Mouse (Mus musculus): ENCODE measurements around the gene Lrwd1. TPM values are rescaled to one million over a fixed set of nuclear protein-coding genes. Genes with fewer than 3 reads are reported as not detected.

Gene Lrwd1
- total RNA-seq, 2 experiments from 2014 or later = 14.8 to 15.2 TPM

DNA sequence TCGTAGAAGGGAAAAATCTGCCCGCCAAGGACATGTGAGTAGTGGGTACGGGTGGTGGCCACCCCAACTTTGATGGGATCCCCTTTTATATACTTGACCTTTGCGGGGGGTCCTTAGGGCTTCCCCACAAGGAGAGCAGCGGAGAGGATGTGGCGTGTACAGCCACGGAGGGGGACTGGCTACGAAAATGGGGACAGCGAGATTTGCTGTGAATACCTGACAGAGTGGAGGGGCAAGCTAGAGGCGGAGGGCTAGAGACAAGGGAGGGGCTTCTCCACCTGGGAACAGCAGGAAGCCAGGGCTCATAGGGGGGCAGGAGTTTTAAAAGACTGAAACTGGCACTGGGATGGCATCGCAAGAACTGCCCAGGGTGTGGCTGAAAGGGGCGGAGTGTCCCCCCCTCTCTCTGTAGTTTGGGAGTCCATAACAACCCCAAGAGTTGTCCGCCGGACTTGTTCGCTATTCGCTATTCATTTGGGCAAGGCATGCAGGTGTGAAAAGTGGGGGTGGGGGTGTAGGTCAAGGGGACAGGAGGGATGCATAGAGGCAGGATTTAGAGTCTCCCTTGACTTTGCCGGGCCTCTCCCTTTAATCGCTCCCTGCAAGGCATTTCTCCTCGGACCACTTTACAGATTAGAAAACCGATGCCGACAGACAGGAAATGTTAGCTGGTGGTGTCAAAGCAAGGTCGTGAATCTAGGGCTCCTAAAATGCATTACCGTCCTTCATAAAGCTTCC is 51.6 kb downstream of the Lrwd1 start:
- no peak for DNase-seq (ENCODE audit: extremely low spot score in 1 of 2, low spot score in 2 of 2)
- Histone ChIP-seq H3K4me3 (peak overlapping the region; percentile 75), H3K27ac (no peak overlapping the region)
- intact Hi-C loops (cut with DNase I) = no loop called here
- no peak for TF ChIP-seq CTCF (IDR thresholded peaks at IDR 0.05)

DNA sequence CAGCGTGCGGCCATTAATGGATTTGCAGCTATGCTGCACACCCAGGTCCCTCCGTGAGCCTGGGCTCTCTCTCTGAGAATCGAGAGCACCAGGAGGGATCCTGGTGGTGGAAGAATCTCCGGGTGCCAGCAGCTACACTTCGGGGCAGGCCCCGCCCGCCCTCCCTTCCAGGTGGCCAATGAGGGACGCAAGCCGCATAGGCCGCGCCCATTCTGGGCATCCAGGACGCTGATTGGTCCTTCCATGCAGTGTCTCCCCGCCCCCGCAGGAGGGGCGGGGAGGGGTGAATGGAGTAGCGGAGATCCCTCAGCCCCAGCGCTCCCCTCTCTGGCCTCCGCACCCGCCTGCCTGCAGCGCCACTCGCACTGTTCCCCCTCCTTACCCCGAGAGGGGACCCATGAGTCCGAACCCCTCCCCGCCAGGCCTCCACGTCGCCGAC is 52.2 kb downstream of the Lrwd1 start, which contains the start of gene Rasa4:
TSS of gene Rasa4 (plus strand) at position 248 of the 439 bp plus-strand sequence.
- Histone ChIP-seq H3K4me3 (peak within 1 kb of the TSS; percentile 75), H3K27ac (no peak within 1 kb of the TSS)
- DNase-seq (ENCODE audit: extremely low spot score in 1 of 2, low spot score in 2 of 2) = peak; percentile 90 to 92
- intact Hi-C loops (cut with DNase I) = no loop called here
- peak; percentile 21; the same call in 1 of the 2 replicates for TF ChIP-seq CTCF (IDR thresholded peaks at IDR 0.05)

DNA sequence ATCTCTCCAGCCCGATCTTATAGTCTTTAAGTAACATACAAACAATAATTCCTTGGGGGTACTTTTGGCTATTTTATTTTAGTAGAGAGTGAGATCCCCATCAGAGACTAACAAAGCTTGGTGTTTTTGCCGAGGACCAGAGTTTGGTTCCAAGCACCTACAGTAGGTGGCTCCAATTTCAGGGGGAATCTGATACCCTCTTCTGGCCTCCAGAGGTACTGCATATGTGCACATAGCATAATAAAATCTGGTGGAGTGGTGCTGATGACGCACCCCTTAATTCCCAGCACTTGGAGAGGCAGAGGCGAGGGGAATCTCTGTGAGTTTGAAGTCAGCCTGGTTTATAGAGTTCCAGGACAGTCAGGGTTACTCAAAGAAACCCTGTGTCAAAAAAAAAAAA is 53.5 kb downstream of the Lrwd1 start:
- DNase-seq (ENCODE audit: extremely low spot score in 1 of 2, low spot score in 2 of 2) = no peak
- intact Hi-C loops (cut with DNase I) = no loop called here
- Histone ChIP-seq H3K4me3 (no peak overlapping the region), H3K27ac (no peak overlapping the region)
- TF ChIP-seq CTCF (IDR thresholded peaks at IDR 0.05) = peak; percentile 19

DNA sequence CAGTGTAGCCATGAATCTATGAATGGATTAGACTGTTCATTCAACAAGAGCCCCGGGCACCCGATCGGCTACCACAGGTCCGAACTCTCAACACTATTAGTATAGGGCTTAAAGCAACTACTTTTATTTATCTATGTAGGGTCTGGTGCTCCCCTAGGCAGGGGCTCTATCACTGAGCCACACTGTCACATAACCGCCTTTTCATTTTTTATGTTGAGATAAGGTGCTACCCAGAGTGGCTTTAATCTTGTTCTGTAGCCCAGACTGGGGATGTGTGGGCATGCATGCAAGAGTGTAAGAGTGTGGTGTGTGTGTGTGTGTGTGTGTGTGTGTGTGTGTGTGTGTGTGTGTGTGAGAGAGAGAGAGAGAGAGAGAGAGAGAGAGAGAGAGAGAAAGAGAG is 57.7 kb downstream of the Lrwd1 start:
- no peak overlapping the region for H3K27ac ChIP-seq
- no peak for DNase-seq (ENCODE audit: extremely low spot score in 1 of 2, low spot score in 2 of 2)
- intact Hi-C loops (cut with DNase I) = no loop called here
- TF ChIP-seq CTCF (IDR thresholded peaks at IDR 0.05) = no peak
- H3K4me3 ChIP-seq = no peak overlapping the region

DNA sequence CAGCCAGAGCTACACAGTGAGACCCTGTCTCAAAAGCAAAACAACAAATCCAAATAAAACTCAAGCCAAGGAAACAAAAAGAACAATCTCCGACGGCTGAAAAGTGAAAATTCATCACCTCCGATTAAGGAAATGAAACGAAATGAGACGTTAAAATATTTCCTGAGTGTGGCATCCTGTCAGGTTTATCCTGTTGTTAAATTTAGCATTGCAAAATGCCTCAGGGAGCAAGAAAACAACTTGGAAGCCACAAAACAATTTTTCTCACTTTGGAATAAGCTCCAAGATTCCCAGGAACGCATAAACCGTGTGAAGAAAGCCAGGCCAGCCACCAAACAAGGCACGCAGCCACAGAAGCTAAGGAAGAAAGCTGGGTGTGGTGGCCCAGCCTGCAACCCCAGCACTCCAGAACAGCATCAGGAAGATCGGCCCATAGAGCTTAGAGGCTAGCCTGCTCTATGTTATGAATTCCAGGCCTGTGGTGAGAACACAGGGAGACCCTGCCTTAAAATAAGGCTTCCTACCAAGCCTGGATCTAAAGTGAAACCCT is 58.8 kb downstream of the Lrwd1 start:
- TF ChIP-seq CTCF (IDR thresholded peaks at IDR 0.05) = no peak
- no peak overlapping the region for H3K4me3 ChIP-seq
- intact Hi-C loops (cut with DNase I) = no loop called here
- no peak for DNase-seq (ENCODE audit: extremely low spot score in 1 of 2, low spot score in 2 of 2)
- no peak overlapping the region for H3K27ac ChIP-seq

DNA sequence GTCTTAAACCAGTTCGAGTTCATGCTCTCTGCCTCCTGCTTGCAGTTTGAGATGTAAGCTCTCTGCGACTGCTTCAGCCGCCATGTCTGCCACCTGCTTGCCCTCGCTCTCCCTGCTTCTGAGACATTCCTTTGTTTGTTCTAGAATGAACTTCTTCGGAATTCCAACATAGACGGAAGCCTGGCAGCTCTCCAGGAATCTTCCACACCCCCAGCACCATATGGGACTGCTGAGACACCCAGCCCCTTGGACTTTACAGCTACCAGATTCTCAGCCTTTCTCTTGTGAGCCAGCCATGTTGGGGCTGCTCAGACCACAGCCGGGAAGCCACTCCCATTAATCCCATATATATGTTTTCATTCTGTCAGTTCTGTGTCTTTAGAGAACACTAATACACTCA is 59.6 kb downstream of the Lrwd1 start:
- no peak for DNase-seq (ENCODE audit: extremely low spot score in 1 of 2, low spot score in 2 of 2)
- intact Hi-C loops (cut with DNase I) = no loop called here
- no peak for TF ChIP-seq CTCF (IDR thresholded peaks at IDR 0.05)

DNA sequence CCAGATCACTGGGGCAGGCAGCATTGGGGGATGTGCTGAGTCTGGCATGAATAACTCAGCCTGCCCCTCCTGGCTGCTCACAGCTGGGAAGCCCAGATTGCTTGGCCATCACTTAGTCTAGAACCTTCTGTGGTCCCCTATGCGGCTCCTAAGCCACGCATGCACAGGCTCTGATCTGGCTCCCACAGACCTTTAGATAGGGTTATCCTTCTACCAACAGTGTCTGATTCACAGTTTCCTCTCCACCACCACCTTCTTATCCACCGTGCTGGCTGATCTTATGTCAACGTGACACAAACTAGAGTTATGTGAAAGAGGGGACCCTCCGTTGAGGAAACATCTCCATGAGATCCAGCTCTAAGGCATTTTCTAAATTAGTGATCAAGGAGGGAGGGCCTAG is 60.8 kb downstream of the Lrwd1 start:
- Histone ChIP-seq H3K27ac (no peak overlapping the region), H3K4me3 (no peak overlapping the region)
- intact Hi-C loops (cut with DNase I) = no loop called here
- DNase-seq (ENCODE audit: extremely low spot score in 1 of 2, low spot score in 2 of 2) = no peak
- no peak for TF ChIP-seq CTCF (IDR thresholded peaks at IDR 0.05)

More for the DNA sequence above, 59.6 kb downstream of the Lrwd1 start:
- no peak overlapping the region for H3K4me3 ChIP-seq
- H3K27ac ChIP-seq = no peak overlapping the region

DNA sequence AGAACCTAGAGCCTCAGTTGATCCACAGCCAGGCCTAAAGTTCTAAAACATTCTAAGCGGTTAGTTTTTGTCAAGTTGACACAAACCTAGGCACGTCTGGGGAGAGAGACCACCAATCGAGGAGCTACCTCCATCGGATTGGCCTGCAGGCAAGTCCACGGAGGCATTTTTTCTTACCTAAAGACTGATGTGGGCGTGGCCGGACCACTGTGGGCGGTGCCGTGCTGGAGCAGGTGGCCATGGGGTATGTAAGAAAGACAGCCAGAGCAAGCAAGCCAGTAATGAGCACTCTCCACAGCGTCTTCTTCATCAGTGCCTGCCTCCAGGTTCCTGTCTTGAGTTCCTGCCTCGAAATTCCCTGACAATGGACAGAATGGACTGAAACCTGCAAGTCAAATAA is 62.3 kb downstream of the Lrwd1 start:
- intact Hi-C loops (cut with DNase I) = no loop called here
- H3K27ac ChIP-seq = no peak overlapping the region
- H3K4me3 ChIP-seq = no peak overlapping the region
- no peak for DNase-seq (ENCODE audit: extremely low spot score in 1 of 2, low spot score in 2 of 2)
- no peak for TF ChIP-seq CTCF (IDR thresholded peaks at IDR 0.05)

DNA sequence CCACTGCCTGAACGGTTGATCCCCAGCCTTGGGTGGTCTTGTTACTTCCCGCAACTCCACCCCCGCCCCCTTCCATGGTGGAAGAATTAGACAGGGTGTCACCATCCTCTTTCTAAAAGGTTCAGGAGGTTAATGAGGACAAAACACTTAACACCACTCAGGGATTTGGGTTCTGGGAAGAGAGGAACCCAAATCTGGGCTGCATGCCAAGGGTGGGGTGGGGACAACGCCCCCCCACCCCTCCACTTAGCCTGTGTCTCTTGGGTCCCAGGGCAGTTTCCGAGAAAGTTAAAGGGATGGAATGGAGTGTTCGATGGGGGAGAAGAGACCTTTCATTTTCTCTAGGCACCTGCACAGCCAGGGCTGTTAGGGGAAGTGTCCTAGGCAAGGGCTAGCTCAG is 62.8 kb downstream of the Lrwd1 start:
- no peak for DNase-seq (ENCODE audit: extremely low spot score in 1 of 2, low spot score in 2 of 2)
- intact Hi-C loops (cut with DNase I) = no loop called here
- H3K27ac ChIP-seq = no peak overlapping the region

More for the DNA sequence above, 62.8 kb downstream of the Lrwd1 start:
- TF ChIP-seq CTCF (IDR thresholded peaks at IDR 0.05) = no peak
- H3K4me3 ChIP-seq = no peak overlapping the region

Small RNA genes within 50 kb of the gene (microRNA-seq; reads per million reads assigned to microRNA genes)
- gene Mir7035 = 0.96 to 1.5 reads per million in 2 experiments

Other genes starting within 250 kb of the Lrwd1 start
- gene Hspb1, start 248.2 kb downstream of the Lrwd1 start, total RNA-seq (2021) = 10 to 100 TPM; 19.2 to 19.3 TPM
- gene Ywhag, start 201.5 kb downstream of the Lrwd1 start, total RNA-seq (2021) = 1,000 to 10,000 TPM; 1,191 to 1,224 TPM
- 1 to 10 TPM; 1.3 to 1.5 TPM for gene Ssc4d, start 161.5 kb downstream of the Lrwd1 start, total RNA-seq (2021)
- gene Zp3, start 156.0 kb downstream of the Lrwd1 start, total RNA-seq (2021) = not detected
- 1 to 10 TPM; 8.0 to 9.5 TPM for gene Dtx2, start 141.3 kb downstream of the Lrwd1 start, total RNA-seq (2021)
- not detected for gene Upk3b, start 97.6 kb downstream of the Lrwd1 start, total RNA-seq (2021)
- not detected for gene Upk3bl, start 81.6 kb downstream of the Lrwd1 start, total RNA-seq (2021)
- 1 to 10 TPM; 5.4 to 5.8 TPM for gene Rasa4, start 52.2 kb downstream of the Lrwd1 start, total RNA-seq (2021)
- 10 to 100 TPM; 70.8 to 72.8 TPM for gene Polr2j, start 19.4 kb downstream of the Lrwd1 start, total RNA-seq (2021)
- 1 to 10 TPM; 8.5 to 9.6 TPM for gene Alkbh4, start 72 bp upstream of the Lrwd1 start, total RNA-seq (2021)
- 10 to 100 TPM; 46.7 to 48.8 TPM for gene Orai2, start 34.6 kb upstream of the Lrwd1 start, total RNA-seq (2021)
- 10 to 100 TPM; 34.7 to 37.7 TPM for gene Prkrip1, start 62.9 kb upstream of the Lrwd1 start, total RNA-seq (2021)
- 1 to 10 TPM; 7.4 to 9.4 TPM for gene Sh2b2, start 110.5 kb upstream of the Lrwd1 start, total RNA-seq (2021)